Mouse (Mus musculus): Measurements from ENCODE around the gene Prss57. TPM values are rescaled to one million over a fixed set of nuclear protein-coding genes. Genes with fewer than 3 reads are reported as not detected.

Gene Prss57
- 6.3 and 7.1 TPM in 2 replicates for polyA plus RNA-seq (2015; fragmentation: Nextera tagmentation; extraction: Ambion mirVana)

DNA sequence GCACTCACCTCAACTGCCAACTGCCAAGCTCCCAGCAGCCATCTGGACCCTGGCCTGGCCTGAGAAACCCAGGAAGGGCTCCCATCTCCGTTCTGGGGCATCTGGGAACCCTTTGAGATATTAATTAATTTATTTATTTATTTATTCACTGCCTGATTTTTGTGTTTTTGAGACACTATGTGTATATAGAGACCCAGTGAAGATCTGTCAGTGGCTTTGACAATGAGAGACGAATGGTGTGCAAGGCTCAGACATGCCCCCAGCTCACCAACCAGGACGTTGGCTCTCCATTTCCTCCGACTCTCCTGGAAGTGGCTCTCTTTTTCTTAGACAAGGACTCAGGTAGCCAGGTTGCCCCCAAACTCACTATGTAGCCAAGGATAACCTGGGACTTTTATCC, at the start of gene Prss57:
Prss57 (minus strand) TSS at position 101 of the 400 bp plus-strand sequence.
- Histone ChIP-seq H3K4me2 (ENCODE audit: low read depth, low read length) (no peak within 1 kb of the TSS), H3K36me3 (ENCODE audit: control insufficient read depth, insufficient read depth) (no peaks in the 10 kb centered on the region), H3K9ac (ENCODE audit: low read depth, low read length) (no peak within 1 kb of the TSS), H3K4me3 (ENCODE audit: low read depth, low read length) (no peak within 1 kb of the TSS), H3K27me3 (ENCODE audit: control insufficient read depth, insufficient read depth, low read depth, low read length) (peaks cover 8% of the 10 kb centered on the region), H3K9me3 (replicated peaks; ENCODE audit: control insufficient read depth, low read length) (no peaks in the 10 kb centered on the region), H3K27ac (ENCODE audit: low read length) (no peak within 1 kb of the TSS), H3K4me1 (ENCODE audit: control insufficient read depth, low read depth, low read length) (peaks cover 12% of the 10 kb centered on the region)
- no peak for ATAC-seq (ENCODE audit: low read depth)
- WGBS (ENCODE audit: insufficient replicate concordance) = 60% methylated on average over 4 of the region's 4 CpGs

DNA sequence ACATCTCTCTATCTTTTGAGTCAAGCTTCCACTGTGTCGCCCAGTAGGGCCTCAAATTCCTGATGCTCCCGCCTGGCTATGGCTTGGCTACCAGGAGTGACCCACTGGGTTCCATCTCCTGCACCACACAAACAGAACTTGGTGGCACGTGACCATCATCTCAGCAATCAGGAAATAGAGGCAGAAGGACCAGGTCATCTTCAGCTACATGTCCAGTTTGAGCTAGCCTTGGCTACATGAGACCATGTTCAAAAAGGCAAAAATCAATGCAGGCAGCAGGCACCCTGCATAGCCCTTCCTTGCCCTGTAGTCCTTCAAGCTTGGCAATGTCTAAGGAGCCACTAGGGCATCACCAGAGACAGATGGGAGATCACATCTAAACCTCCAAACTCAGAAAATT, 49.3 kb upstream of the Prss57 start:
- H3K27me3 ChIP-seq (ENCODE audit: control insufficient read depth, insufficient read depth, low read depth, low read length) = no peaks in the 10 kb centered on the region
- H3K36me3 ChIP-seq (ENCODE audit: control insufficient read depth, insufficient read depth) = no peaks in the 10 kb centered on the region
- no peak overlapping the region for H3K27ac ChIP-seq (ENCODE audit: low read length)
- H3K9me3 ChIP-seq (replicated peaks; ENCODE audit: control insufficient read depth, low read length) = no peaks in the 10 kb centered on the region
- H3K4me1 ChIP-seq (ENCODE audit: control insufficient read depth, low read depth, low read length) = peaks cover 5% of the 10 kb centered on the region
- 60% methylated on average over 3 of the region's 3 CpGs for WGBS (ENCODE audit: insufficient replicate concordance)
- ATAC-seq (ENCODE audit: low read depth) = no peak
- no peak overlapping the region for H3K9ac ChIP-seq (ENCODE audit: low read depth, low read length)
- H3K4me3 ChIP-seq (ENCODE audit: low read depth, low read length) = no peak overlapping the region
- H3K4me2 ChIP-seq (ENCODE audit: low read depth, low read length) = no peak overlapping the region

DNA sequence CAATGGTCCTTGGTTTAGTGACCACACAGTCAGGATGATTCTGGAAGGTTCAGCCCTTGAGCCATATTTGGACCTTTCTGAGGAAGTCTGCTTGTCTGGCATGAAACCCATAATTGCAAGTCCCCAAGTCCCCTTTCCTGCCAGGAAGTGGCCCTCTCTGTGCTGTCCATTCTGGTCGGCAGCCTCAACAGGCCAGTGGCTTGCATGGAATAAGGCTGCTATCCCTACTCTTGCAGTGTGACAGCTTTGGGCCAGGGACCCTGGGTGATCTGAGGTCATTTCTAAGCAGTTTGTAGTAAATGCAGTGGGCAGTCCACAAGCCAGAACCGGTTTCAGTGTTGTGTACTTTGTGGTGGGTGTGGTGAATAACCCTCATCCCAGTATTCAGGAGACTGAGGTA, 47.4 kb upstream of the Prss57 start:
- no peak overlapping the region for H3K4me3 ChIP-seq (ENCODE audit: low read depth, low read length)
- H3K9ac ChIP-seq (ENCODE audit: low read depth, low read length) = no peak overlapping the region
- H3K27ac ChIP-seq (ENCODE audit: low read length) = no peak overlapping the region
- H3K4me1 ChIP-seq (ENCODE audit: control insufficient read depth, low read depth, low read length) = peaks cover 5% of the 10 kb centered on the region
- no peaks in the 10 kb centered on the region for H3K9me3 ChIP-seq (replicated peaks; ENCODE audit: control insufficient read depth, low read length)
- H3K36me3 ChIP-seq (ENCODE audit: control insufficient read depth, insufficient read depth) = no peaks in the 10 kb centered on the region
- WGBS (ENCODE audit: insufficient replicate concordance) = 22% methylated on average over 2 of the region's 2 CpGs
- no peak for ATAC-seq (ENCODE audit: low read depth)
- H3K27me3 ChIP-seq (ENCODE audit: control insufficient read depth, insufficient read depth, low read depth, low read length) = no peaks in the 10 kb centered on the region
- H3K4me2 ChIP-seq (ENCODE audit: low read depth, low read length) = no peak overlapping the region

DNA sequence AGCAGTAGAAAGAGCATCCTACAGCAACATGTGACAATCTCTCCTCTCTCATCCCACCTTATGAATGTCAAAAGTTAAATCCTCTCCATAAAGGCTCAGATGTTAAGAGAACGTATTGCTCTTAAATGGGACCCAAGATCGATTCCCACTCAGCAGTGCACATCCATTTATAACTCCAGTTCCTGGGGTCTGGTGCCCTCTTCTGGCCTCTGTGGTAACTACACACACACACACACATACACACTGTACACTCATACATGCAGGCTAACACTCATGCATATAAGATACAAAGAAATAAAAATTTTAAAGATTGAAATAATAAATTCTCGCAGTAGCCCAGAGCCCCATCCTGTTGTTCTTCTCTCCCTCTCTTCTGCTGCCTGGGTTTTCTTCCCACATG, 46.2 kb upstream of the Prss57 start:
- Histone ChIP-seq H3K27ac (ENCODE audit: low read length) (no peak overlapping the region), H3K4me2 (ENCODE audit: low read depth, low read length) (no peak overlapping the region), H3K27me3 (ENCODE audit: control insufficient read depth, insufficient read depth, low read depth, low read length) (no peaks in the 10 kb centered on the region), H3K36me3 (ENCODE audit: control insufficient read depth, insufficient read depth) (no peaks in the 10 kb centered on the region), H3K9me3 (replicated peaks; ENCODE audit: control insufficient read depth, low read length) (no peaks in the 10 kb centered on the region), H3K4me3 (ENCODE audit: low read depth, low read length) (no peak overlapping the region), H3K4me1 (ENCODE audit: control insufficient read depth, low read depth, low read length) (peaks cover 5% of the 10 kb centered on the region), H3K9ac (ENCODE audit: low read depth, low read length) (no peak overlapping the region)
- no peak for ATAC-seq (ENCODE audit: low read depth)
- 79% methylated on average over 3 of the region's 3 CpGs for WGBS (ENCODE audit: insufficient replicate concordance)

DNA sequence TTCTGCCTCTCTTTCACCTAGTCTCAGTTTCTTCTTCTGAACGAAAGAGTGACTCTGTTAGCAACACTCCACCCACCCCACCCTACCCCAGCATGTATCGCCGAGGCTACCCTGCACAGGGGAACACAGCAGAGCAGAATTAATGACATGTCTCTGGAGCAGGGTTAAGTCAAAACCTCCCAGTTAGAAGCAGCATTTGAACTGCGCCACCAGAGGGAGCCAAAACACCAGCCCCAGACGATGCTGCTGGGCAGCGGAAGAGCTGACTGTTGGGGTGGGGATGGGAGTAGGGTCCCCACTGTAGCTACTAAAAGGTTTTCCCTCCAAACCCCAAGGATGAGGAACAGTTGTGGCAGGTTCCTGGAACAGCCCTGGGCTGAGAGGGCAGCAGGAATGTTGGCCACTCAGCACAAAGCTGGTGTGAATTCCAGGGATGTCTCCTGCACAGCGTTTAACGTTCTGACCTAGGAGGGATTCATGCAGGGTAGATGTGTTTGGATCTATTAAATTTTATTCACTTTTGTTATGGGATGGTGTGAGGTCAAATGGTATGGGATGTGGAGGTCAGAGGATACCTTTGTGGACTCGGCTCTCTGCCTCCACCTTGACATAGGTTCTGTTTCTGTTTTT, 44.1 kb upstream of the Prss57 start:
- no peak overlapping the region for H3K9ac ChIP-seq (ENCODE audit: low read depth, low read length)

DNA sequence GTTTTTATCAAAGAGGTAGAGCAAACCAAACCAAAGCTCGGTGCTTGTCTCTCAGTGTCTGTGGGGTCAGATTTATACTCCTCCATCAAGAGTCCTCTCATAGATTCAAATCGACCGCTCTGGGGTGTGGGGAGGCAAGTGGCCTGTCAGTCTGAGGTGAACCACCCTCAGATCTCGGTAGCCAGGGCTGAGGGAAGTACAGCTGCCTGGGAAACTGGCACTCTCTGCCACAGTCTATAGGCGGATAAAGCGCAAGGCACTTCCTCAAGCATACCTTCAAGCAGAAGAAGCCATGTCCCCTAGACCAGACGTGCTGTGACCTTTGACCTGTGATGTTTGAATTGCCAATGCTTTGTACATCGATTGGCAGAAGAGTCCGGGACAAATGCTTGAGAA, 42.0 kb upstream of the Prss57 start:
- no peak for ATAC-seq (ENCODE audit: low read depth)
- no peak overlapping the region for H3K9ac ChIP-seq (ENCODE audit: low read depth, low read length)
- 40% methylated on average over 9 of the region's 9 CpGs for WGBS (ENCODE audit: insufficient replicate concordance)
- H3K9me3 ChIP-seq (replicated peaks; ENCODE audit: control insufficient read depth, low read length) = no peaks in the 10 kb centered on the region
- no peaks in the 10 kb centered on the region for H3K4me1 ChIP-seq (ENCODE audit: control insufficient read depth, low read depth, low read length)
- no peak overlapping the region for H3K4me2 ChIP-seq (ENCODE audit: low read depth, low read length)
- H3K4me3 ChIP-seq (ENCODE audit: low read depth, low read length) = no peak overlapping the region
- H3K27me3 ChIP-seq (ENCODE audit: control insufficient read depth, insufficient read depth, low read depth, low read length) = no peaks in the 10 kb centered on the region
- H3K27ac ChIP-seq (ENCODE audit: low read length) = no peak overlapping the region
- no peaks in the 10 kb centered on the region for H3K36me3 ChIP-seq (ENCODE audit: control insufficient read depth, insufficient read depth)

More for the DNA sequence above, 44.1 kb upstream of the Prss57 start:
- ATAC-seq (ENCODE audit: low read depth) = 0 out of 2 replicates have a peak, but pooled peaks have one; percentile 16
- Histone ChIP-seq H3K4me1 (ENCODE audit: control insufficient read depth, low read depth, low read length) (no peaks in the 10 kb centered on the region), H3K4me2 (ENCODE audit: low read depth, low read length) (no peak overlapping the region), H3K9me3 (replicated peaks; ENCODE audit: control insufficient read depth, low read length) (no peaks in the 10 kb centered on the region), H3K27me3 (ENCODE audit: control insufficient read depth, insufficient read depth, low read depth, low read length) (no peaks in the 10 kb centered on the region), H3K27ac (ENCODE audit: low read length) (no peak overlapping the region), H3K36me3 (ENCODE audit: control insufficient read depth, insufficient read depth) (no peaks in the 10 kb centered on the region), H3K4me3 (ENCODE audit: low read depth, low read length) (no peak overlapping the region)
- WGBS (ENCODE audit: insufficient replicate concordance) = 25% methylated on average over 9 of the region's 9 CpGs

DNA sequence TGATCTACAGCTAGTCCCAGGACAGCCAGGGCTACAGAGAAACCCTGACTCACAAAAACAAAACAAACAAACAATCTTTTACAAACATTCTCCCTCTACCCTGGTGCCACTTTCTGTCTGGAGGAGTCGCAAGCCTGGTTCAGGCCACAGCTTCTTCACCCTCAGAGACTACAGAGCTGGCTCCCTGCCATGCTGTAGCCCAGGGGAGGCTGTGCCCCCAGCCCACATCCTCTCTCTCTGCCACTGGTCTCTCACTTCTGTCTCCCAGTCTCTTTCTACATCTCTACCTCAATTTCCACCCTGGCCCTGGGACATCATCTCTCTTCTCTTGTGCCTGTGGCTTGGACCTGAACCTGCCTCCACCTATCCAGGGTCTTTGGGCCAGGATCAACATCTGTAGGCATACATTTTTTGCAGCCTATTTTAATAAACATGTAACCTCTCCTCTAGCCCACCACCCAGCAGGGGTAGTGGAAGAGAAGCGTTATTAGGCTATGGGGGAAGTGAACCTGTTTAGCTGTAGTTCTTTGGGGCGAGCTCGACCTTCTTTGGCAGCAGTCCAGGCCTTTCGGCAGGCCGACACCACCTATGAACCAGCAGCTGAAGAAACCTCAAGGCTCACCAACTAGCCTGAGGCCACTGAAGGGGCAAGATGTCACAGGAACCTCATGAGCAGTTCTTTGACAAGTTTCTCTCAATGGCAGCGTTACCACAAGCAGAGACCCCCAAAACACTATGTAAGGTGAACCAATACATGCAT, 41.4 kb upstream of the Prss57 start:
- Histone ChIP-seq H3K9ac (ENCODE audit: low read depth, low read length) (no peak overlapping the region), H3K9me3 (replicated peaks; ENCODE audit: control insufficient read depth, low read length) (no peaks in the 10 kb centered on the region), H3K4me2 (ENCODE audit: low read depth, low read length) (no peak overlapping the region), H3K36me3 (ENCODE audit: control insufficient read depth, insufficient read depth) (no peaks in the 10 kb centered on the region), H3K27me3 (ENCODE audit: control insufficient read depth, insufficient read depth, low read depth, low read length) (no peaks in the 10 kb centered on the region), H3K4me1 (ENCODE audit: control insufficient read depth, low read depth, low read length) (no peaks in the 10 kb centered on the region), H3K27ac (ENCODE audit: low read length) (no peak overlapping the region), H3K4me3 (ENCODE audit: low read depth, low read length) (no peak overlapping the region)
- ATAC-seq (ENCODE audit: low read depth) = no peak
- 34% methylated on average over 7 of the region's 7 CpGs for WGBS (ENCODE audit: insufficient replicate concordance)

DNA sequence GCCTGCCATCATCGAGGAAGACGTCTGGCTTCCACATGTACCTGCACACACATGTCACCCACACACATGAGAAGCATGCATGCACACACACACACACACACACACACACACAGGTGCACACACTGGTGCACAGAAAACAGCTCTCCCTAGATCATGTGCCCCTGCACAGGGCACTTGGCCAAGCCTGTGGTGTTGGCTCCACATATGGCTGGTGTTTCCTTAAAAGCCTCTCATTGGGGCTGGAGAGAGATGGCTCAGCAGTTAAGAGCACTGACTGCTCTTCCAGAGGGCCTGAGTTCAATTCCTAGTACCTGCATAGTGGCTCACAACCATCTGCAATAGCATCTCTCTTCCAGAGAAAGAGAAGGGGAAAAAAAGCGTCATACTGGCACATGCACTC, 40.8 kb upstream of the Prss57 start:
- no peaks in the 10 kb centered on the region for H3K27me3 ChIP-seq (ENCODE audit: control insufficient read depth, insufficient read depth, low read depth, low read length)
- ATAC-seq (ENCODE audit: low read depth) = no peak
- WGBS (ENCODE audit: insufficient replicate concordance) = 61% methylated on average over 3 of the region's 3 CpGs

DNA sequence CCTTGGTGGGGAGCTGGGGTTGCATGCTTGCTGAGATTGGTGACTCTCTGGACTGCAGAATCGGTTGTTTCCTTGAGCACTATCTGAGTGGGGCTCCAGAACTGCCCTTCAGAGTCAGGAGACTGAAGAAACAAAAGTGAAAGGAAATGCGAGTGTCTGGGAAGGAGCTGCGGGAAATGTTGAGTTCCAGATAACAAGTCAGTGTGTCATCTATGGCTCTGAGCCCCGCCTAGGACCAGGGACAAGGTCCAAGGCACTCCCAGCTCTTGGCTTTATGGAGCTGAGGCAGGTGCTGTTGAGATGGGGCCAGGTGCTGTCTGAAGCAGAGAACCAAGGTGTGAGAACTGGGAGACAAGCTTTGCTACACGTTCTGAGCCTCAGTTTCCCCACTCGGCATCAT, 33.7 kb upstream of the Prss57 start:
- 24% methylated on average over 6 of the region's 6 CpGs for WGBS (ENCODE audit: insufficient replicate concordance)
- no peak overlapping the region for H3K9ac ChIP-seq (ENCODE audit: low read depth, low read length)
- ATAC-seq (ENCODE audit: low read depth) = no peak
- H3K4me3 ChIP-seq (ENCODE audit: low read depth, low read length) = no peak overlapping the region
- peak overlapping the region; percentile 17; the same call in 1 of the 2 replicates for H3K4me2 ChIP-seq (ENCODE audit: low read depth, low read length)
- no peaks in the 10 kb centered on the region for H3K36me3 ChIP-seq (ENCODE audit: control insufficient read depth, insufficient read depth)
- no peaks in the 10 kb centered on the region for H3K27me3 ChIP-seq (ENCODE audit: control insufficient read depth, insufficient read depth, low read depth, low read length)
- no peak overlapping the region for H3K27ac ChIP-seq (ENCODE audit: low read length)
- H3K4me1 ChIP-seq (ENCODE audit: control insufficient read depth, low read depth, low read length) = peaks cover 4% of the 10 kb centered on the region
- no peaks in the 10 kb centered on the region for H3K9me3 ChIP-seq (replicated peaks; ENCODE audit: control insufficient read depth, low read length)

More for the DNA sequence above, 40.8 kb upstream of the Prss57 start:
- Histone ChIP-seq H3K27ac (ENCODE audit: low read length) (no peak overlapping the region), H3K9me3 (replicated peaks; ENCODE audit: control insufficient read depth, low read length) (no peaks in the 10 kb centered on the region), H3K4me3 (ENCODE audit: low read depth, low read length) (no peak overlapping the region), H3K9ac (ENCODE audit: low read depth, low read length) (no peak overlapping the region), H3K4me1 (ENCODE audit: control insufficient read depth, low read depth, low read length) (no peaks in the 10 kb centered on the region), H3K4me2 (ENCODE audit: low read depth, low read length) (no peak overlapping the region), H3K36me3 (ENCODE audit: control insufficient read depth, insufficient read depth) (no peaks in the 10 kb centered on the region)

Measured in liver, embryonic 16.5 days (tissue).